Mouse (Mus musculus) left cerebral cortex, postnatal 36 days (tissue): ENCODE results near the gene Tnfaip8l2. TPM values are rescaled to one million over a fixed set of nuclear protein-coding genes. Genes with fewer than 3 reads are reported as not detected.

Source experiments
- DNase-seq, 2 experiments: peaks; one replicate each; pipeline ENCODE4 v3.0.0; 2021 to 2022; ENCODE audit warnings: low spot score in 2 of 2, mixed read lengths in 1 of 2
- intact Hi-C: fragments of 180-260 bp; cut with DNase I; formaldehyde crosslinking; loops from one replicate; pipeline ENCODE4 v1.15.1; 2025
- total RNA-seq, 2 experiments: library from RNA; stranded (reverse); gene quantifications; 2 replicates each; pipeline ENCODE4 v1.2.3; 2021

Gene Tnfaip8l2
- total RNA-seq: 1 to 10 TPM; 2.5 TPM

- DNase-seq: no peak
- intact Hi-C loops: loop anchor here (2.0 to 5.0 kb wide), 2 partner anchors 75 to 120 kb away; partner anchors contain the start of gene Gabpb2
Observed at GRCm38 (mm10) chr3:95141952-95142616, at the start of gene Tnfaip8l2. Gene Tnfaip8l2, minus strand, starts transcription at chr3:95142360.

- intact Hi-C loops: no loop called here
- DNase-seq: no peak
Observed at GRCm38 (mm10) chr3:95186888-95187287, 44.7 kb upstream of the Tnfaip8l2 start.

- intact Hi-C loops: no loop called here
- DNase-seq: no peak
Observed at GRCm38 (mm10) chr3:95186100-95186499, 43.9 kb upstream of the Tnfaip8l2 start.

- intact Hi-C loops: no loop called here
Observed at GRCm38 (mm10) chr3:95184796-95185577, 42.8 kb upstream of the Tnfaip8l2 start.

GRCm38 (mm10) chr3:95181841-95182240 lies 39.7 kb upstream of the Tnfaip8l2 start:
- intact Hi-C loops: no loop called here

More at GRCm38 (mm10) chr3:95184796-95185577, 42.8 kb upstream of the Tnfaip8l2 start:
- no peak for DNase-seq

GRCm38 (mm10) chr3:95179890-95180289 lies 37.7 kb upstream of the Tnfaip8l2 start:
- intact Hi-C loops: no loop called here
- no peak for DNase-seq

More at GRCm38 (mm10) chr3:95181841-95182240, 39.7 kb upstream of the Tnfaip8l2 start:
- no peak for DNase-seq

- intact Hi-C loops: no loop called here
- peak in 1 of 2 experiments; percentile 24 for DNase-seq
Observed at GRCm38 (mm10) chr3:95178948-95179347, 36.8 kb upstream of the Tnfaip8l2 start.

GRCm38 (mm10) chr3:95177583-95177982 lies 35.4 kb upstream of the Tnfaip8l2 start:
- intact Hi-C loops: no loop called here
- no peak for DNase-seq

- intact Hi-C loops: no loop called here
- DNase-seq: no peak
Observed at GRCm38 (mm10) chr3:95176500-95176899, 34.3 kb upstream of the Tnfaip8l2 start.

- peak; percentile 66 to 71 for DNase-seq
- intact Hi-C loops: no loop called here
Observed at GRCm38 (mm10) chr3:95174011-95174592, 31.9 kb upstream of the Tnfaip8l2 start.

- no peak for DNase-seq
- intact Hi-C loops: no loop called here
Observed at GRCm38 (mm10) chr3:95173256-95173949, 31.2 kb upstream of the Tnfaip8l2 start.

GRCm38 (mm10) chr3:95172526-95173255 lies 30.5 kb upstream of the Tnfaip8l2 start:
- DNase-seq: no peak
- intact Hi-C loops: no loop called here

GRCm38 (mm10) chr3:95171105-95171504 lies 28.9 kb upstream of the Tnfaip8l2 start:
- intact Hi-C loops: no loop called here
- no peak for DNase-seq

- intact Hi-C loops: no loop called here
- DNase-seq: no peak
Observed at GRCm38 (mm10) chr3:95169996-95170395, 27.8 kb upstream of the Tnfaip8l2 start.

GRCm38 (mm10) chr3:95164840-95165239 lies 22.7 kb upstream of the Tnfaip8l2 start:
- no peak for DNase-seq
- intact Hi-C loops: no loop called here

- intact Hi-C loops: no loop called here
- DNase-seq: no peak
Observed at GRCm38 (mm10) chr3:95164256-95164550, 22.0 kb upstream of the Tnfaip8l2 start.

GRCm38 (mm10) chr3:95163419-95164255 lies 21.5 kb upstream of the Tnfaip8l2 start:
- intact Hi-C loops: no loop called here

GRCm38 (mm10) chr3:95162345-95162628 lies 20.1 kb upstream of the Tnfaip8l2 start:
- intact Hi-C loops: no loop called here
- no peak for DNase-seq

More at GRCm38 (mm10) chr3:95163419-95164255, 21.5 kb upstream of the Tnfaip8l2 start:
- no peak for DNase-seq
